Mouse (Mus musculus) ES-Bruce4 (cell line): ENCODE measurements around the gene Acaca. TPM values are rescaled to one million over a fixed set of nuclear protein-coding genes. Genes with fewer than 3 reads are reported as not detected.
A peak's percentile ranks its signal among the peaks of the same experiment; 100 is the strongest.

Source experiments
- H3K27ac ChIP-seq: 2 replicates; pipeline ENCODE4 v1.5.1; 2012; ENCODE audit warnings: low read length, inconsistent platforms; ENCODE audit not compliant: insufficient read depth
- H3K27me3 ChIP-seq: 2 replicates; pipeline ENCODE4 v1.6.1; 2012; ENCODE audit warnings: mild to moderate bottlenecking, low read length, inconsistent platforms; ENCODE audit not compliant: control insufficient read depth, poor library complexity, insufficient read depth, severe bottlenecking
- H3K36me3 ChIP-seq: 2 replicates; pipeline ENCODE4 v1.6.1; 2012; ENCODE audit warnings: inconsistent platforms, mild to moderate bottlenecking, low read length, moderate library complexity; ENCODE audit not compliant: control insufficient read depth, poor library complexity, insufficient read depth, severe bottlenecking
- H3K4me1 ChIP-seq: one replicate; pipeline ENCODE4 v1.8.1; 2011; ENCODE audit warnings: low read length; ENCODE audit not compliant: control insufficient read depth, insufficient read depth
- H3K4me3 ChIP-seq: 2 replicates; pipeline ENCODE4 v1.5.1; 2011; ENCODE audit warnings: low read depth, mild to moderate bottlenecking, low read length
- H3K9ac ChIP-seq: 2 replicates; pipeline ENCODE4 v1.6.1; 2012; ENCODE audit warnings: low read depth, mild to moderate bottlenecking, inconsistent platforms; ENCODE audit not compliant: poor library complexity, severe bottlenecking
- H3K9me3 ChIP-seq: replicated peaks from 2 replicates; pipeline ENCODE4 v1.6.1; 2012; ENCODE audit warnings: mild to moderate bottlenecking, low read length, inconsistent platforms; ENCODE audit not compliant: control insufficient read depth, poor library complexity, insufficient read depth, severe bottlenecking
- CTCF ChIP-seq: IDR thresholded peaks from one replicate; pipeline ENCODE4 v1.8.1; 2011; ENCODE audit warnings: low read depth, low read length
- EP300 ChIP-seq: IDR thresholded peaks from 2 replicates; pipeline ENCODE4 v1.6.1; 2011; ENCODE audit warnings: low read depth, low read length; ENCODE audit not compliant: insufficient read depth
- POLR2A ChIP-seq: IDR thresholded peaks from one replicate; pipeline ENCODE4 v1.8.1; 2011; ENCODE audit warnings: low read length; ENCODE audit not compliant: insufficient read depth
- polyA plus RNA-seq: library from polyadenylated mRNA; stranded (reverse); fragments of >200 nt; gene quantifications from 2 replicates; pipeline ENCODE4 v1.2.4, GENCODE M21; 2011; ENCODE audit warnings: low read depth; ENCODE audit not compliant: missing spikeins, insufficient read depth, insufficient read length

Acaca gene
- polyA plus RNA-seq, 1 experiment: 49.5 TPM

DNA sequence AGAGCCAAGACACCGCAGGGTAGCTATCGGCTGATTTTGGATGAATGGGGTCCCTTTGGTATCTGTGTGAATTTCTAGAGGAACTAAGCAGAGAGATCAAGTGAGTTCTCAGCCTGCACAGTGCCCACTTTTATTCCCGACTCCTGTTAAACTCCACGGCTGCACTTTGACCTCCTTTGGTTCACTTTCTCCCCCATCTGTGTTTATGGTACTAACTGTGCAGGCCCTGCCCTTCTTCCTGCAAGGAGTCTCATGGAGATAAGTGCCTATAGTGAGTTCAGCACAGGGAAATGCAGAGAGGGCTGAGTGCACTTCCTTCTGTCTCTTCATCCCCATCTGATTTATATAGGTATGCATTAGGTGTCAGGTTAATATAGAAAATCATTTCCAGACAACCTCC lies 35.1 kb downstream of the Acaca start:
- Histone ChIP-seq H3K4me1 (no peaks in the 10 kb centered on the region), H3K27ac (no peak overlapping the region), H3K4me3 (no peak overlapping the region), H3K36me3 (no peaks in the 10 kb centered on the region), H3K27me3 (no peaks in the 10 kb centered on the region), H3K9ac (no peak overlapping the region), H3K9me3 (no peaks in the 10 kb centered on the region)
- TF ChIP-seq CTCF (no peak), EP300 (no peak), POLR2A (no peak)

DNA sequence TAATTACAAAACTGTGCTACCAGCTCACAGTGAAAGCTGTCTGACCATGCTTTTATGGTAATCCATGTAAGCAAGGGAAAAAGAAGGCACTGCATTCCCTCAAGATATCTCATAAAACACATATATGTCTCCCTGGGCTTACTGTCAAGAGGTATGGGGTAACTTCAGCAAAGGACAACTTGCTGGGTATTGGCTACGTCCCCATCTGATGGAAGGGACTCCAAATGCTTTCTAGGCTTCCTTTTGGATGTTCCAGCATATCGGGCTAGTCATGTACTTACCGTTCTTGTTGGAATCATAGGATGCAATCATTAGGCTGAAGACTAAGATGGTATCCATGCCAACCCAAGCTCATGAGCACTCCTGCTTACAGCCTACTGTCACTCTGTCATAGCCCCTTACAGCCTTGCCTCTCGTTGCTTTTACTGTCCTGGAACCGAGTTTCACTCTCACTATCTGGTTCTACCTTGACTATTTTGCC lies 37.6 kb downstream of the Acaca start, which contains the start of gene Gm11437:
Gene Gm11437 (minus strand): TSS at position 431 of the 481 bp plus-strand sequence.
- no peak for TF ChIP-seq EP300
- no peak for TF ChIP-seq POLR2A
- TF ChIP-seq CTCF: no peak
- H3K9ac ChIP-seq: no peak within 1 kb of the TSS
- no peak within 1 kb of the TSS for H3K4me3 ChIP-seq
- no peaks in the 10 kb centered on the region for H3K36me3 ChIP-seq
- no peak within 1 kb of the TSS for H3K27ac ChIP-seq
- H3K4me1 ChIP-seq: no peaks in the 10 kb centered on the region
- H3K9me3 ChIP-seq: no peaks in the 10 kb centered on the region
- H3K27me3 ChIP-seq: no peaks in the 10 kb centered on the region

- Histone ChIP-seq H3K36me3 (no peaks in the 10 kb centered on the region), H3K27ac (no peak overlapping the region), H3K9me3 (no peaks in the 10 kb centered on the region), H3K4me1 (no peaks in the 10 kb centered on the region), H3K27me3 (no peaks in the 10 kb centered on the region), H3K4me3 (no peak overlapping the region), H3K9ac (no peak overlapping the region)
- TF ChIP-seq POLR2A (no peak), EP300 (no peak), CTCF (no peak)
These were observed 39.3 kb downstream of the Acaca start for GRCm38 (mm10) chr11:84168701-84169288.

DNA sequence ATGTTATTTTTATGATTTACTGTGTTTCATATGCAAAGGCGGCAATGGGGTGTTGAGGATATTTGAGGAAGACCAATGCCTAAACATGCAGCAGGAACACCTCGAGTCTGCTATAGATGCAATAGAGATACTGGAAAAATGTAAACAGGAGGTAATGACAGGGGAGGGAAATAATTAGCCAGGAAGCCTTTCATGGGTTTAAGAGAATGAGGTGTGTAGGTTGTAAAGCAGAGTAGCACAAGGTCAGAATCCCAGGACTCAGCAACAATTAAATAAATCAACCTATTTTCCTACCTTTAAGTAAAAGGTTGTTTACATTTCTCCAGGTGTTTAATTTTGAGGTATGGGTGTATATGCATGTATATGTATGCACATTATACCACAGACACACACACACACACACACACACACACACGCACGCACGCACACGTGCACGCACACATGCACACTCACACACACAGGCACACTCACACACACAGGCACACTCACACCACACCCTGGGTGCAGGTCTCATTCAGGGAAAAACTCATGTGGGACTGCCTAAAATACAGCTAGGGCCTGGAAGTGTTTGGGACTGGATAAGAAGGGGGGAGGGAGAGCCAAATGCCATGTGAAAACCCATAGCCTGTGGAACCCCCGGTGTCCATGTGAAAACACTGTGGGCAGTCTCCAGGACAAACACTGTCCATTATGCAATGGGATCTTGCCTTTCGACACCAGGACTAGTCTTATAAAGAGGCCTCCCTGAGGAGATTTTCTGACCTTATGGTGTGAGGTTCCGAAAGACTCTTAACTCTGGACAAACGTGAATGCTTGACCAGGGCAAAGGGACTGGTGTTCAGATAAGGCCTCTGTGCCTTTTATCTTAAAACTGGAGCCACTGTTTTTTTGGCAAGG lies 43.3 kb downstream of the Acaca start:
- no peak for TF ChIP-seq POLR2A
- no peak for TF ChIP-seq EP300
- TF ChIP-seq CTCF: no peak
- no peak overlapping the region for H3K4me3 ChIP-seq
- no peaks in the 10 kb centered on the region for H3K27me3 ChIP-seq

GRCm38 (mm10) chr11:84178571-84178970 lies 49.1 kb downstream of the Acaca start:
- H3K36me3 ChIP-seq: no peaks in the 10 kb centered on the region
- TF ChIP-seq EP300 (no peak), CTCF (no peak), POLR2A (no peak)
- H3K9me3 ChIP-seq: no peaks in the 10 kb centered on the region
- no peak overlapping the region for H3K27ac ChIP-seq
- H3K9ac ChIP-seq: peak overlapping the region; percentile 43; the same call in 1 of the 2 replicates
- H3K4me1 ChIP-seq: no peaks in the 10 kb centered on the region
- H3K27me3 ChIP-seq: no peaks in the 10 kb centered on the region
- no peak overlapping the region for H3K4me3 ChIP-seq

More for the DNA sequence above, 43.3 kb downstream of the Acaca start:
- Histone ChIP-seq H3K36me3 (no peaks in the 10 kb centered on the region), H3K27ac (no peak overlapping the region), H3K9me3 (no peaks in the 10 kb centered on the region), H3K9ac (no peak overlapping the region), H3K4me1 (no peaks in the 10 kb centered on the region)

DNA sequence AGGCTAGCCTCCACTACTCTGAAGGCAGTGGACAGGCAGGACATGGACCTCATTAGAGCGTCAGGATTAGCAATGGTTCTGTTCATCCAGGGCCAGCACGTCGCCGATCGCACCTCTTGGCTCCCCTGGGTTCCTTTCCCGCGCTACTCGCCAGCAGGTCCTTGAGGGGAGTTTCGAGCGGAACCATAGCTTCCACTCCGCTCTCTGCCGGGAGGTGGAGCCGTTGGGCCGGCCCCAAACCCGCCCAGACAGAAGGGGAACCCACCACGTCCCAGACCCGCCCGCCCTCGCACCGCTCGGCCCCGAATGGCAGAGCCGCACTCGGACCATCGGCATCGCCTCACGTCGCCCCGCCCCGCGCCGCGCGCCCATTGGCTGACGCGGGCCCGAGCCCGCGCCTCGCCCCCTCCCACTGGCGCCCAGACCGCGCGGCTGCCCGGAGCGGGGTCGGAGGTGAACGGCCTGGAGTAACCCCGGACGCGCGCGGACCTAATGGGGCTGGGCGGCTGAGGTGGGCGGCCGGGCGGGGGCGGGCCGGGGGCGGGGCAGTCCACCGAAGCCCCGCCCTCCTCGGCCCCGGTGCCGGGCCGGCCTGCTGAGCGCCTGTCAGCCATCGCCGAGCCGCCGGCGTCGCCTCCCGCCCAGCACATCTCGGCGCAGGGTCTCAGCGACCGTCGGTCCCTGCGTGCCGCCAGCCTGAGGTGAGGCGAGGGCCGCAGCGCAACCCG lies 49.9 kb downstream of the Acaca start:
- peak; percentile 7 for TF ChIP-seq POLR2A
- 0 out of 2 replicates have a peak, but pooled peaks have one; percentile 17 for TF ChIP-seq EP300
- TF ChIP-seq CTCF: peak; percentile 45
- H3K36me3 ChIP-seq: no peaks in the 10 kb centered on the region
- 0 out of 2 replicates have a peak overlapping the region, but pooled peaks have one; percentile 5 for H3K27ac ChIP-seq
- no peaks in the 10 kb centered on the region for H3K27me3 ChIP-seq
- H3K9ac ChIP-seq: peak overlapping the region; percentile 94
- H3K4me3 ChIP-seq: peak overlapping the region; percentile 70
- H3K4me1 ChIP-seq: no peaks in the 10 kb centered on the region
- no peaks in the 10 kb centered on the region for H3K9me3 ChIP-seq
